Comparison of ENCODE assay signal across 16 mouse cellular contexts in the genomic region with DNA sequence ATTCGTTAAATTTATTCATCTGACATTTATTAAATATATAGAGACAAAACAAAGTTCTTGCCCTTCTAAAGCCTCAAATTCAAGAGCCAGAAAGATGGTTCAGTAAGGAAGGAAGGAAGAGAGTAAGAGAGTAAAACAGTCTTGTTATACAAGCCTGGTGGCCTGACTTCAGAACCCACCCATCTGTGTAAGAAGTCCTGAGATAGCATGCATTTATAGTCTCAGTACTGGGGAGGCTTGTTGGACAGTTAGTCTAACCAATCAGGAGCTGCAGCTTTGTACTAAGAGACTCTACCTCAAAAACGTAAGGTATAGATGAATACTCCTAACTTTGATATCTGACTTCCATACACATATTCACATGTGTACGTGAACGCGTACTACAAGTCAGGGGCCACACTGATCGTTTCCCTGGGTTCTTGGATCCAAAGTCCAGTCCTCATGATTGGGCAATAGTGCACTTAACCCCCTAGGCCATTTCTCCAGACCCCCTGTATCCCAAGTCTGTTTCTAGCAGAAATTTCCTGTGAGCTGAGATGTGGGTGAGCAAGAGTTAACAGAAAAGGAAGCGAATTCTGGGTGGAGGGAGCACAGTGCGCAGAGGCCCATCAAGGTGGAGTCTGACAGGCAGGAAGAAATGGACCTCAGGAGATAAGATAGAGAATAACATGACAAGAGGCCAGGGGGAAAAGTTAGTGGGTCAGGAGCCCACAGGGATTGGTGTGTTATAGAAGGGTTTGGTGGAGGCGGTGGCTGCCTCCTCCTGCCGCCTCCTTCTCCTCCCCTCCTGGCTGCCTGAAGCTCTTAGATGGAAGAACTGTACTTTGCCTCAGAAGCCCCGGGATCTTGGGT.
DNase-seq lines count a peak whose midpoint lies in the region; ATAC-seq and TF ChIP-seq lines count a peak whose summit lies in the region.
"Had no signal": no experiment of that assay in that cellular context is flagged by ENCODE, and none has a peak within 500 bp of the region (broad histone marks: within the 10 kb centered on the region; RNA-seq: fewer than 3 reads in every experiment).

No protein-coding gene starts in this region.

- H3K27ac ChIP-seq in heart, embryonic 13.5 days (replicated peaks): peak overlapping the region; percentile 58
- no peak overlapping the region for H3K27ac ChIP-seq in thymus, adult 2 months (ENCODE audit: control insufficient read depth, insufficient read depth, low read length)
- H3K27ac ChIP-seq: forebrain, embryonic 15.5 days; limb, embryonic 10.5 days; midbrain, embryonic 13.5 days had no signal

- intact Hi-C loops in gastrocnemius, postnatal 36 days (cut with DNase I): no loop called here

- H3K4me2 ChIP-seq in heart, embryonic 13.5 days: peak overlapping the region; percentile 58
- H3K4me2 ChIP-seq: forebrain, embryonic 15.5 days; midbrain, embryonic 13.5 days had no signal

- WGBS in heart, embryonic 13.5 days: 35% methylated on average over 11 of the region's 11 CpGs
- WGBS in thymus, adult 2 months: 64% methylated on average over 11 of the region's 11 CpGs

- H3K4me1 ChIP-seq in heart, embryonic 13.5 days: peaks cover 32% of the 10 kb centered on the region
- H3K4me1 ChIP-seq in megakaryocyte, embryonic 14.5 days: peaks cover 40% of the 10 kb centered on the region
- no peaks in the 10 kb centered on the region; the same call in 1 of the 2 replicates for H3K4me1 ChIP-seq in thymus, adult 2 months (replicated peaks; ENCODE audit: control insufficient read depth, insufficient read depth, low read length)
- H3K4me1 ChIP-seq: limb, embryonic 10.5 days had no signal

- no peak for DNase-seq in heart, adult 11 months
- DNase-seq in liver: peak; percentile 76
- peak; percentile 28 for DNase-seq in yolk sac, embryonic 10.5 days (ENCODE audit: low spot score)
- no peak for DNase-seq in gastrocnemius, postnatal 36 days
- no peak for DNase-seq in thymus, adult 2 months
- DNase-seq: adrenal gland, adult 8-10 months; cerebellum, adult 18-20 months; gastrocnemius, postnatal 25 days; right cerebral cortex, postnatal 25 days had no signal

- no peak for TF ChIP-seq CTCF in thymus, adult 2 months (IDR thresholded peaks at IDR 0.05; ENCODE audit: borderline replicate concordance, control insufficient read depth, extremely low read depth, insufficient read depth, low read length, poor library complexity)

- H3K36me3 ChIP-seq in heart, embryonic 13.5 days: no peaks in the 10 kb centered on the region
- peaks cover 7% of the 10 kb centered on the region for H3K36me3 ChIP-seq in megakaryocyte, embryonic 14.5 days (replicated peaks; ENCODE audit: low read length)
- no peaks in the 10 kb centered on the region for H3K36me3 ChIP-seq in thymus, adult 2 months (ENCODE audit: control insufficient read depth, insufficient read depth, low read length)
- H3K36me3 ChIP-seq: forebrain, embryonic 15.5 days; limb, embryonic 10.5 days; midbrain, embryonic 13.5 days had no signal

- H3K9me3 ChIP-seq in heart, embryonic 13.5 days: no peaks in the 10 kb centered on the region
- H3K9me3 ChIP-seq in megakaryocyte, embryonic 14.5 days: peaks cover 6% of the 10 kb centered on the region
- H3K9me3 ChIP-seq: forebrain, embryonic 15.5 days; limb, embryonic 10.5 days; midbrain, embryonic 13.5 days had no signal

- ATAC-seq in heart, embryonic 13.5 days (ENCODE audit: extremely low read depth, insufficient number of reproducible peaks, low FRiP score, low TSS enrichment): peak; percentile 74
- no peak for ATAC-seq in megakaryocyte, adult 5-6 weeks (ENCODE audit: poor library complexity, severe bottlenecking)
- ATAC-seq: forebrain, embryonic 15.5 days; midbrain, embryonic 13.5 days; Patski had no signal

- H3K27me3 ChIP-seq in heart, embryonic 13.5 days (replicated peaks): peaks cover 41% of the 10 kb centered on the region
- H3K27me3 ChIP-seq in megakaryocyte, embryonic 14.5 days (replicated peaks): no peaks in the 10 kb centered on the region
- no peaks in the 10 kb centered on the region for H3K27me3 ChIP-seq in thymus, adult 2 months (ENCODE audit: control insufficient read depth, insufficient read depth, low read length)
- H3K27me3 ChIP-seq: forebrain, embryonic 15.5 days; midbrain, embryonic 13.5 days had no signal

- no peak overlapping the region; the same call in 1 of the 2 replicates for H3K4me3 ChIP-seq in heart, embryonic 13.5 days
- H3K4me3 ChIP-seq in megakaryocyte, embryonic 14.5 days (replicated peaks): peak overlapping the region; percentile 60
- H3K4me3 ChIP-seq in thymus, adult 2 months (ENCODE audit: control insufficient read depth, insufficient read depth, low read length): no peak overlapping the region
- H3K4me3 ChIP-seq: forebrain, embryonic 15.5 days; limb, embryonic 10.5 days; midbrain, embryonic 13.5 days had no signal

- no peak overlapping the region for H3K9ac ChIP-seq in heart, embryonic 13.5 days
- H3K9ac ChIP-seq: forebrain, embryonic 15.5 days; midbrain, embryonic 13.5 days had no signal

- no peak for TF ChIP-seq POLR2A in thymus, adult 2 months (IDR thresholded peaks at IDR 0.05; ENCODE audit: control insufficient read depth, extremely low read depth, insufficient read depth, low read length, poor library complexity)

Comparison
In these comparisons a context has a peak if more than half of its experiments do, and no peak if none do; other contexts are left out.
1. DNase-seq: peak in liver (single experiment) and yolk sac, embryonic 10.5 days (single experiment); none in heart, adult 11 months (single experiment), gastrocnemius, postnatal 36 days (0 of 2) and thymus, adult 2 months (single experiment).